In the genomic region with DNA sequence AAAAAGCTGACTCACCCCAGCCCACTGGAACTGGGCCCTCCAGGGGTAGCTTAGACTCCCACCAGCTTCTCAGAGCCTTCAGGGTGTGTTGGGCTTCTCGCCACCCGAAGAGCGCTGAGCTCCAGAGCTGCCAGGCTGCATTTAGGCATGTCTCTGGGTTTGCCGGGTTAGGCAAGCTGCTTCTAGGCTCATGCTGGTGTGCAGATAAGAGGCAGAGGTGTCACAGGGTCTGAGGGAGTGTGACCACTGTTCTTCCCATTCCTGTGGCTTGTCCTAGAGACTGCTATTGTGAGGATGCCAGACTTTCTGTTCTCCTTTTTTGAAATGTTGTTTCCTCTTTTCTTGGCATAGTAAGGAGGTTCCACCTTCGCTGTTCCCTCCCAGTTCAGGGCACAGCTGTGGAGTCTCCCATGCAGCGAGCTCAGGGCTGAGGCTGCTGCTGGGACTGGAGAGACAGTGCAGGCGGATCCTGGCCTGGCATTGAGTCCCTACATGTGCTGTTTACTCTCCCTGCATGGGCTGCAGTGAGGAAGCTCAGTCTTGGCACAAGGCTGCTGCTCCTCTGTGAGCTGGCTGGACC, we compare ENCODE assay signal across 12 mouse cellular contexts. TPM values are rescaled to one million over a fixed set of nuclear protein-coding genes. Genes with fewer than 3 reads are reported as not detected.
DNase-seq lines count a peak whose midpoint lies in the region; ATAC-seq and TF ChIP-seq lines count a peak whose summit lies in the region.
"Had no signal": no experiment of that assay in that cellular context is flagged by ENCODE, and none has a peak within 500 bp of the region (broad histone marks: within the 10 kb centered on the region; RNA-seq: fewer than 3 reads in every experiment).

No protein-coding gene starts in this region.

- peak; percentile 36 for DNase-seq in gastrocnemius, adult 2 months
- no peak for DNase-seq in gastrocnemius, postnatal 4 days (ENCODE audit: low spot score in 2 of 2)
- DNase-seq in lung, postnatal 0 days (ENCODE audit: low spot score): no peak
- no peak for DNase-seq in lung, adult 18-20 months
- DNase-seq in frontal cortex, postnatal 36 days (ENCODE audit: low spot score in 2 of 2): peak; percentile 65 to 67
- no peak for DNase-seq in adipocyte (ENCODE audit: low spot score)
- no peak for DNase-seq in kidney, adult 11 months
- DNase-seq: kidney, adult 18-20 months; midbrain, embryonic 14.5 days; thymus, adult 18-20 months had no signal

- H3K27me3 ChIP-seq in lung, postnatal 0 days (replicated peaks; ENCODE audit: insufficient read depth, low read length): no peaks in the 10 kb centered on the region

- no peak for TF ChIP-seq EP300 in lung, postnatal 0 days (IDR thresholded peaks at IDR 0.05)

- 80% methylated on average over 7 of the region's 7 CpGs for WGBS in lung, postnatal 0 days

- H3K9ac ChIP-seq in lung, postnatal 0 days (replicated peaks; ENCODE audit: low read depth): no peak overlapping the region

- peaks cover 12% of the 10 kb centered on the region; the same call in 1 of the 2 replicates for H3K4me1 ChIP-seq in lung, postnatal 0 days (ENCODE audit: insufficient read depth, low read depth, low read length)

- no peak overlapping the region for H3K4me2 ChIP-seq in lung, postnatal 0 days (replicated peaks; ENCODE audit: low read depth, low read length)

- intact Hi-C loops in gastrocnemius, adult 2 months (cut with DNase I): no loop called here

- H3K4me3 ChIP-seq in gastrocnemius, adult 2 months: no peak overlapping the region
- no peak overlapping the region for H3K4me3 ChIP-seq in lung, postnatal 0 days (ENCODE audit: low read depth, low read length)

- peak overlapping the region; percentile 12; the same call in 1 of the 2 replicates for H3K27ac ChIP-seq in gastrocnemius, adult 2 months
- no peak overlapping the region for H3K27ac ChIP-seq in lung, postnatal 0 days (ENCODE audit: low read length)

- no peaks in the 10 kb centered on the region for H3K36me3 ChIP-seq in lung, postnatal 0 days (ENCODE audit: insufficient read depth, low read length)

- TF ChIP-seq CTCF in gastrocnemius, adult 2 months (IDR thresholded peaks at IDR 0.05): no peak
- no peak for TF ChIP-seq CTCF in lung, postnatal 0 days (IDR thresholded peaks at IDR 0.05)

- ATAC-seq in lung, postnatal 0 days: peak; percentile 20; the same call in 1 of the 2 replicates
- peak; percentile 37; the same call in 1 of the 2 replicates for ATAC-seq in neutrophil, adult 5-6 weeks (ENCODE audit: extremely low read depth, insufficient number of reproducible peaks, low FRiP score, poor library complexity, severe bottlenecking)
- ATAC-seq: CD4-positive, CD25-positive, alpha-beta regulatory T cell, adult 4 months had no signal

- no peaks in the 10 kb centered on the region for H3K9me3 ChIP-seq in lung, postnatal 0 days (ENCODE audit: low read length)

RNA-seq across cellular contexts. Expression of a gene that starts 10.8 kb away (rescaled TPM):
- 10 to 100 TPM; 12.4 to 16.3 TPM for total RNA-seq in gastrocnemius, adult 2 months (2021)
- 10 to 100 TPM; 19.7 to 22.6 TPM for total RNA-seq in gastrocnemius, postnatal 4 days (2021)
- 11.8 and 13.1 TPM in 2 replicates for polyA plus RNA-seq in lung, postnatal 0 days (2015; fragmentation: Nextera tagmentation; extraction: Ambion mirVana)
- total RNA-seq in neutrophil, adult 5-6 weeks (2017): 23.2 and 38.2 TPM in 2 replicates

RNA-seq across cellular contexts. Expression of a gene that starts 39.1 kb away (rescaled TPM):
- total RNA-seq in gastrocnemius, adult 2 months (2021): 1 to 10 TPM; 4.2 to 8.1 TPM
- total RNA-seq in gastrocnemius, postnatal 4 days (2021): 10 to 100 TPM; 11.6 to 12.5 TPM
- polyA plus RNA-seq in lung, postnatal 0 days (2015; fragmentation: Nextera tagmentation; extraction: Ambion mirVana): 16.9 and 20.0 TPM in 2 replicates
- total RNA-seq in neutrophil, adult 5-6 weeks (2017): 114 and 127 TPM in 2 replicates

Comparison
In these comparisons a context has a peak if more than half of its experiments do, and no peak if none do; other contexts are left out.
1. DNase-seq: peak in gastrocnemius, adult 2 months (single experiment) and frontal cortex, postnatal 36 days (2 of 2); none in gastrocnemius, postnatal 4 days (0 of 2), lung, postnatal 0 days (single experiment), lung, adult 18-20 months (0 of 2), adipocyte (single experiment) and kidney, adult 11 months (single experiment).